Mouse (Mus musculus): ENCODE data around the gene Prrg2.

Gene Prrg2

GRCm38 (mm10) chr7:45005321-45005992, 57.0 kb downstream of the Prrg2 start:
- DNase-seq = no peak

GRCm38 (mm10) chr7:45004546-45004945, 57.9 kb downstream of the Prrg2 start:
- DNase-seq = no peak
